Mouse (Mus musculus) natural killer cell, adult 2 months (primary cell): ENCODE measurements around the gene Ppp1r35.
A peak's percentile ranks its signal among the peaks of the same experiment; 100 is the strongest.
"Not testable (repeated sequence)": the region's sequence is repeated elsewhere in the genome, so short reads cannot be mapped to it uniquely, and the experiment has no call there.

Source experiments
- DNase-seq, 2 experiments: peaks; one replicate each; pipeline ENCODE4 v3.0.0; 2022; ENCODE audit warnings: low spot score in 2 of 2

The Ppp1r35 gene

DNA sequence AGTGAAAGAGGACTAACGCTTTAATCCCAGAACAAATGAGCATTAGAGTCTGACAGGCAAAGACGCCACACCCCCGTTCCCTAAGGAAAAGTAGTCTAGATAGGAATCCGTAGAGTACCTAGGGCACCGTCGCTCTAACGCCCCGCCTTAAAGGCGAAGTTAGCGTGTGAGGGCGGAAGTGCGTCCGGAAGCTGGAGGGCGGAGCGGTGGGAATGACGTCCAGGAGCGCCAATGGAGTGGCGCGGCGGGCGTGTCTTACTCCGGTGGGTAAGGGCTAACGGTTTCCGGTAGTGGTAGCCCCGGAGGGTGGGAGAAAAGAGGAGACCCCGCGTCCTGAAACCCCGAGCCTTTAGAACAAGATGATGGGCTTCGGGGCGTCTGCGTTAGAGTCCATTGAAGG is at the start of gene Ppp1r35:
TSS of gene Ppp1r35 (plus strand) at position 215 of the 400 bp plus-strand sequence.
- DNase-seq: peak; percentile 86 to 90

DNA sequence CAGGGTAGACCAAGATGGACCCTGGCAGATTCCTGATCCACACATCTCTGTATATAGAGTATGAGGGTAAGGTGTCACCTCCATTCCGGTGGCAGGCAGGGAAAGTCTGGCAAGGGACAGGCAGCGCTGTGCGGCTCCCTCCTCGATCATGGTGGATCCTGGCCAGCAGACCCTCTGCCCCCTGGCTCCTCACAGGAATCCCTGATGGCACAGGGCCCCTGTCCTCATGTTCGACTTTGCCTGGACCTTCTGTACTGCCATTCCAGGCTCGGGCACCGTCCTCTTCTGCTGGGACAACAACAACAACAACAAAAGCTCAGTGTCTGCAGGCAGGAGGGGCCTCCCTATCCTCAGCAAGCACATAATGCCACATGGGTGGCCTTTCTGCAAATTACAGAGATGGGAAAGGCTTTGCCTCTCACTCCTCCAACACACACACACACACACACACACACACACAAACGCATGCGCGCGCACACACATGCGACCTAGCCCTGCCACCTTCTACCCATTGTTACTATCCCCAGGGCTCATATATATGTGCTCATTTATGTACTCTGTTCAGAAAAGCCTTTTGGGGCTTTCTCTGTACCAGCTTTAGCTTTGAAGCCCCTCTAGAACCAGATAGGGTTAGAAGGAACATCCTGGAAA is 44.9 kb upstream of the Ppp1r35 start:
- no peak for DNase-seq

DNA sequence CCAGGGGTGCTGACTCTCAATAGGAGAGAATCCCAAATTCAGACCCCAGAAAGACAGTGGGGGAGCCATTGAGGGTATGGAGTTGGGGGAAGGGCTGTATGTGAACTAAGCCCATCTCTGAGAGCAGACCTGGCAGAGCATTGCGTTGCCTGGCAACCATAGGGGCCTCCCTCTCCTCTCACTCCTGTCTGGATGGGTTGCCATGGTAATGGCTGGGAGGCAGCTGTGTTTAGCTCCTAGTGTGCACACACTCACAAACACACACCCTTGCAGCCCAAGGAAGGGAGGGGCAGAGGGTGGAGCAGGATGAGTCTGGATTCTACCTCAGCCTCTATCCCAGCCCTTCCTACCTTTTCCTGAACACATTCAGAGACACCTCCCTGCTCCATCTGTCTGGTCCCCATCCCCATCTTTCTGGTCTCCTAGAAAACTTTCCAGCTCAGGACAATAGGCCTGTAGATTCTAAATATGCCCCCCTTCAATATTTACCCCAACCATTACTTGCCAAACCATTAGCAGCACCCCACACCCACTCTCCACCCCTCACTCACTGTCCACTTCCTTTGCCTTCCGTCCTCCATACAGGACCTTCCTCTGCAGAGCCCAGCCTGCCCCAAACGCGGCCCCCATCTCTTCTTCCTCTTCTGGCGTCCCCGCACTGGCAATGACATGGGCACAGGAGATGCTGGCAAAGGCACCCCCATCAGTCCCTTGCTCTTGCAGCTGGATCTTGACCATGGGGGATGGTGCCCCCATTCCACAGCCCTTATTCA is 44.2 kb upstream of the Ppp1r35 start:
- DNase-seq: no peak

DNA sequence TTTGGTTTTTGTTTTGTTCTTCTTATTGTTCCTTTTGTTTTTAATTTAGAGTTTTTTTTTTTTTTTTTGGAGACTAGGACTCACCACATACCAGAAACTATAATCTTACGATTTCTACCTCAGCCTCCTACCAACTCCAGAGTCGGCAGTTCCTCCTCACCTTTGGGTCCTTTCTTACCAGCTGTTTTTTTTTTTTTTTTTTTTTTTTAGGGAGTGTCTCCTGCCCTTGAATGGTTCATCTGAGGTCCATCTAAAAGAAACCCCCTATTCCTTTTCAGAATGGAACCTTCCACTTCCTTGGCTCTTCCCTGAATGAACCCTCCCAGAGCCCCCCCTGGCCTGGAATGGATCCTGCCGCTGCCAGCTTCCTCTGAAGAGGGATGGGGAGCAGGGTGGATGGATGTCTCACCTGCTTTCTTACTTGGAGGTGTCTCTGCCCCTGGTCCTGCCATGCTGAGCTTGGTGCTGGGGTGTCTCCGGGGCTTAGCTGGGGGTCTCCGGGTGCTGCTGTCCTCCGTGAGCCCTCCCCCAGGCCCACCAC is 41.2 kb upstream of the Ppp1r35 start:
- no peak for DNase-seq

DNA sequence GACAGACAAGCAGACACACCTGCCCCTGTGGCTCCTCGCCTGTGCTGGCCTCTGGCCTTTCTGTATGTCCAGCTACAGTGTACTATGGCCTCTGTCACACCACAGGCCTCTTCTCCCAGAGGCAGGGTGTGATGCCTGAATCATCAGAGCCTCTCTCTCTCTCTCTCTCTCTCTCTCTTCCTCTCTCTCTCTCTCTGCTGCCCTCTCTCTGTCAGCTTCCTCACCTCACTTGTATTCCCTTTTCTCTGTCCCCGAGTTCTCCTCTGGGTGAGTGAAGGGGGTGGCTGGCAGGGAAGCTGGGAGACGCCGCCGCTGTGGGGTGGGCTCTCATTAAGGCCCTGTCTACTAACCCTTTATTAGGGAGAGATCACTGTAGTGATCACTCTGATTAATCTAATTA is 40.1 kb upstream of the Ppp1r35 start:
- no peak for DNase-seq

DNA sequence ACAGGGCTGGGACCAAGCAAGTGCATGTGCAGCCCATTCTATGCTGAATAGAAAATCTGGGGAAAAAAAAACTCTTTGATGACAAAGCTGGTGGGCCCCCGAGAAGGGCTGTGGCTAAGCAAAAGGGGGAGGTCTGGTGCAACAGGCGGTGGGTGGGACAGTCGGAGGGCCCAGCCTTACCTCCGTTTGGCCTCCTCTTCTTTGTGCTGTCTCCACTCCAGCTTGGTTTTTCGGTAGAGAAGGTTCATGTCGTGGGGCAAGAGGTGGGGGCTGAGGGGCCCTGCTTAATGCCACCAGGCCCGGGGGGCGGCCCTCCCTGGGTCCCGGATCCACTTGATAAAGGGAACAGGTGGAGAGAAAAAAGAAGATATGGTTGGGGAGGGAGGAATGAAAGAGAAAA is 39.2 kb upstream of the Ppp1r35 start:
- DNase-seq: no peak

DNA sequence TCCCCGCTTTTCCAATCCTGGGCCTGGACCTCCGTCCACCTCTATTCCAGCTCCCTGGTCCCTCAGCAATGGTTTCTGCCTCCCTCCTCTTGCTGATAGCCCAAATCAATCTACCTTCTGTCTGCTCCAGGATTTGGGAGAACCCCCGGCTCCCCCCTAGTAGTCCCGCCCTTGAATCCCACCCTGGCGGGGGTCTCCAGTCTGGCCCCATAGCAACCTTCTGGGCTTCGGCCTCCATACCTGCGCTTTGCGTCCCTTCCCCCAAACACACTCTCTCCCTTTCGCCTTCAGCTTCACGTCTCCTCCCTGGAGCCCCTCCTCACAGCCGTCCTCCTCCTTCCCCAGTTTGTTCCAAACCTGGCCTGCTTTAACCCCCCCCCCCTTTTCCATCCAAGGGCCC is 38.1 kb upstream of the Ppp1r35 start:
- DNase-seq: no peak

DNA sequence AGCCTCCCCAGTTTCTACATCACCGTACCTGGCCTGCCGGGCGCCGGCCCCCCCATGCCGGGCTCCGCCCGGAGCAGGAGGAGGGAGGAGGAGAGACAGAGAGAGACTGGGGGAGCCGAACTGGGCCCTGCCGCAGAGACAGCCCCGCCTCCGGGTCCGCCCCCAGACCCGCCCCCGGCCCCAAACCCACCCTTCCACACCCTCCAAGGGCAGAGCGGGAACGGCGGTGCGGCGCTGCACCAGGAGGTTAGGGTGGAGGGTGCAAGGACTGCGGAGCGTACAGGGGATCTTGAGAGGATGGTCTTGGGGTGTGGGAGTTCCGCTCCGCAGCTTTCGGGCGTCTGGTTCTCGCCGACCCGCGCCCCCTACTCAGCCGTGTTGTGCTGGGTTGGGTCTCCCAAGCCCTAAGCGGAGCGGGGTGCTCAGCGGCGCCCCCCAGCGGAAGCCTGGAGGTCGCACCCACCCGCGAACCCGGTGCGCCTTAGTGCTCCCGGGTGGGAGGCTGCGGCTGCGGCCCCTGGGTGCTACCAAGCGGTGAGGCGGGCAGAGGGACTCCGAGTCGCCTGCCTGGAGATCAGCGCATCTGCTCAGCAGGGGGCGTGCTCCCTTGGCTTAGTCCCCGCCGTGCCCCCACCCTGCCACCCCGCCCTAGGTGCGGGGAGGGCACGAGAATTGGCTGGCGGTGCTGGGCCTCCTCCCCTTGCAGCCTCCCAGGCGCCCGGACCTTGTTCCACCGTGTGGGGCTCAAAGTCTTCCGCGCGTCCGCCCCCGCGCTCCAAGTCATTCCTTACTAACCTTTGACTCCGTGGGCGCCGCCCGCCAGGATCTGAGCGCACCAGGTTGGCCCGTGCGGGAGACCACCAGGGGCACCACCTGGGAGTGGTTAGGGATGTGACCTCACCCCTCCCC is 37.4 kb upstream of the Ppp1r35 start, which contains the start of gene Nyap1:
TSS of gene Nyap1 (minus strand) at position 585 of the 909 bp plus-strand sequence.
- DNase-seq: peak; percentile 69 to 77

DNA sequence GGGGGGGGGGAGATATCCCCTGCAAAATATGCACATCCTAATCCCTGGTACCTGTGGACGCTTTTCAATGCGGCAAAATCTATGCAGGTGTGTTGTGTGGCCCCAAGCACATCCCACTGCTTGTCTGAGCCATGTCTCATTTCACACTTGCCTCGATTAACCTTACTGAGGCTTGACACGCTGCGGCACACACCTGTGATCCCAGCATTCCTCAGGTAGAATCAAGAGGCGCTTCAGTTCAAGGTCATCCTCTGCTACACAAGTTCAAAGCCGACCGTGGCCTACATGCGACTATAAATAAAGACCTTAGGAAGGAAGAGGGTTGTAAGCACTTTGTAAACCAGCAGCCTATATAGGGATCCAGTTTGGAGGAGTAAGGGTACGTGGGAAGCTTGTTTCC is 36.6 kb upstream of the Ppp1r35 start:
- DNase-seq: no peak

DNA sequence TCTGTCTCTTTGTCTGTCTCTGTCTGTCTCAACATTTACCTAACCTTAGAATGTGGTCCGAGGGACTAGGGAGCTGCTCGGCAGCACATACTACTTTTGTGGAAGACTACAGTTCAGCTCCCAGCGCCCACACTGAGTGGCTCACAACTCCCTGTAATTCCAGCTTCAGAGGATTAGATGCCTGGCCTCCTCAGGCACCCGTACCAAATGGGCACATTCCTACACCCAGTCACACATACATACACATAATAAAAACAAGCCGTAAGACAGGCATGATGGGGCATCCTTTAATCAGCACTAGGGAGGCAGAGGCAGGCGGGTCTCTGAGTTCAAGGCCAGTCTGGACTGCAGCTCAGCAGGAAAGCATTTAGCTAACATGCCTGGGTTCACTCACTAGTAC is 35.8 kb upstream of the Ppp1r35 start:
- no peak for DNase-seq

DNA sequence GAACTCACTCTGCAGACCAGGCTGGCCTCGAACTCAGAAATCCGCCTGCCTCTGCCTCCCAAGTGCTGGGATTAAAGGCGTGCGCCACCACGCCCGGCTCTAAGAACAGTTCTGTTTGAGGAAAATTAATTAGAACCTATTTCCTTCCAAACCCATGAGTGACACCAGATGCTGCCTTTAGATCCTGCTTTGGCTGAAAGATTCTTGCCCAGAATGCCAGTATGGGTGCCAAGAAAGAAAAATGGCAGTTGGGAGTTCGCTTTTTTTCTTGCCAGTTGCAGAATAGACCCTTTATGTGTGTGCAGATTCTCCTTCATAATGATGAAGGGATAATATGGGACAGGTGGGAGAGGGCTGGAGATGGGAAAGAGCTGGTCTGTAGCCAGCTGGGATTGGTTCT is 34.5 kb upstream of the Ppp1r35 start:
- no peak for DNase-seq

DNA sequence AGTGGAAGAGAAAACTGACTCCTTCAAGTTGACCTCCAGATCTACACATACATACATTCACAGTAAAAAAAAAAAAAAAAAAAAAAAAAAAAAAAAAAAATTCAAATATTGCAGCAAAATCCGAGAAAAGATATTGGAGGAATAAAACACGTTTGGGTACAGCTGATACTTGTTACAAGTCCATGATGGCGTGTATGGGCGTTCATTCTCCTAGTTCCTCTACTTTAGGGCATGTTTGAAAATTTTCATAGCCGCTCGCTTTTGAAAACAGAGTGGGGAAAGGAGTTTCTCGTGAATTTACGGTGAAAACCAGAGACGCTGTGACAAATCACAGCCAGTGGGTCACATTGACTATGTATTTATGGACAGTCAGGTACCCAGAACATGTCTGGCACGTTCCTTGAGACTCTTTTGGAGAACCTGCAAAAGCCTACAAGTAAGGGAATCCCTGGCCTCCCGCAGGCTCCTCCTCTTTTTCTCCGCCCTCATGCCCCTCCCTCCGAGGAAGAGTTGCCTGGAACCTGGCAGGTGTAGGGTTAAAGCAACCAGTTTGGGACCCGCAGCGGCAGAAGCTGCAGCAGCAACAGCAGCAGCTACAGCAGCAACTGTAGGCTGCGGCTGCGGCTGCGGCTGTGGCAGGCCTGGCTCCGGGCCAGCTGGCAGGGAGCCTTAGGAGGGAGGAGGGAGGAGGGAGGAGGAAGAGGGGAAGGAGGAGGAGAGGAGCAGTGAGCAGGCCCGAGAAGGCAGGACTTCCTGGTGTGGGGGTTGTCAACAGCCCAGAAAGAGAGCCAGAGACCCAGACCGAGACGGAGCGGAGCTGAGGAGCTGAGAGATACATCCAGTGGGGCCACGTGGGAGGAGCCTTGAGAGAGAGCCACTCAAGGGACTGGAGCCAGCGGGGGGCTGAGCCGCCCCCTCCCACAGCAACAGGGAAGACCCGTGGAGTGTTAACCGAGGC is 33.2 kb upstream of the Ppp1r35 start, which contains the start of gene Tsc22d4:
TSS of gene Tsc22d4 (plus strand) at position 517 of the 958 bp plus-strand sequence.
- peak; percentile 83 to 85 for DNase-seq

DNA sequence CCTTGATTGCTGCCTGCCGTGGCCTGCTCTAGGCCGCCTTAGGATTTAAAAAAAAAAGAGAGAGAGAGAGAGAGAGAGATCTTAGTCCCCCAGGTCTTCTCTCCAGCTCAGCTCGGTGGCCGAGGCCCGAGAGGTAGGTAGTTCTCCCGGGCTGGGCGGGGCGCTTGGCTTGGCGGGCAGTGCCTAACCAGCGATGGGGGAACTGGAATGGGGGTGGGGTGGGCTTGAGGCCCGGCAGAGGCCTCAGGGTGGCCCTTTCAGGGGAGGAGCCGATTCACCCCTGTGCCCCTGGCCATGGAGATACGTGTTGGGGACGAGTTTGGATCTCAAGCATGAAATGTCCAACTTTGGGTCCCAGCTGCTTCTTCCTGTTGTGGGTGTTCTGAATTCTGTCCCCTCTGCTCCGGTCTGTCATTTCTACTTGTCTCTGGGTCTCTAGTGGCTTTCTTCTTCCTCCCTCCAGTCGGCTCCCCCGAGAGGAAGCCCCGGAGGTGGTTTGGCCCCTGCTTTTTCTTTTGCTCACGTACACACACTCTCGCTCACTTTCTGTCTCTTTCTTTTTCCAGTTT is 32.3 kb upstream of the Ppp1r35 start:
- DNase-seq: peak; percentile 47 to 49

DNA sequence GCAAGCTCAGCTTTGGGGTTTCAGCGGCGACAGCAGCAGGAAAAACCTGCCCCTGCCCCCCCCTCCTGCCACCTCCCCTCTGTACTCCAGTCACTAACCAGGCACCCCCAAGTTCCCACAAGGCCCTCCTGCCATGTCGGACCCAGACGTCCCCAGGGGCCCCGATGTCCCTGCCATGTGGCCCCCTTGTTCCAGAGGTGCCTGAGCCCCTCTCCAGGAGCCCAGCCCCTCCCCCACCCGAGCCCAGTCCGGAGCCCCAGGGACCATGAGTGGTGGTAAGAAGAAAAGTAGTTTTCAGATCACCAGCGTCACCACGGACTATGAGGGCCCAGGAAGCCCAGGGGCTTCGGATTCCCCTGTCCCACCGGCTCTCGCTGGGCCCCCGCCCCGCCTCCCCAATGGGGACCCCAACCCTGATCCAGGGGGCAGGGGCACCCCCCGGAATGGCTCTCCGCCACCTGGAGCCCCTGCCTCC is 31.8 kb upstream of the Ppp1r35 start:
- no peak for DNase-seq

DNA sequence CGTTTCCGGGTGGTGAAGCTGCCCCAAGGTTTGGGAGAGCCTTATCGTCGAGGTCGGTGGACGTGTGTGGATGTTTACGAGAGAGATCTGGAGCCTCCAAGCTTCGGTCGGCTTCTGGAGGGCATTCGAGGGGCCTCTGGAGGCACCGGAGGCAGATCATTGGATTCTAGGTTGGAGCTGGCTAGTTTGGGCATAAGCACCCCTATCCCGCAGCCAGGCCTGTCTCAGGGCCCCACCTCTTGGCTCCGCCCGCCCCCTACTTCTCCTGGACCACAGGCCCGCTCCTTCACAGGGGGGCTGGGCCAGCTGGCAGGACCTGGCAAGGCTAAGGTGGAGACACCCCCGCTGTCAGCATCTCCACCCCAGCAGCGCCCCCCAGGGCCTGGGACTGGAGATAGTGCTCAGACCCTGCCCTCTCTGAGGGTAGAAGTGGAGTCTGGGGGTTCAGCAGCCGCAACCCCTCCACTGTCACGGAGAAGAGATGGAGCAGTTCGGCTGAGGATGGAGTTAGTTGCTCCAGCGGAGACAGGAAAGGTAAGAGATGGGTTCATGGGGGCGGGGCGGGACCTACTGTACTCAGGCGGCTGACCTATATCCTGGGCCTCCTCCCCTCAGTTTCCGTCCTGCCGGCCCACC is 31.2 kb upstream of the Ppp1r35 start:
- DNase-seq: peak; percentile 35 to 36

DNA sequence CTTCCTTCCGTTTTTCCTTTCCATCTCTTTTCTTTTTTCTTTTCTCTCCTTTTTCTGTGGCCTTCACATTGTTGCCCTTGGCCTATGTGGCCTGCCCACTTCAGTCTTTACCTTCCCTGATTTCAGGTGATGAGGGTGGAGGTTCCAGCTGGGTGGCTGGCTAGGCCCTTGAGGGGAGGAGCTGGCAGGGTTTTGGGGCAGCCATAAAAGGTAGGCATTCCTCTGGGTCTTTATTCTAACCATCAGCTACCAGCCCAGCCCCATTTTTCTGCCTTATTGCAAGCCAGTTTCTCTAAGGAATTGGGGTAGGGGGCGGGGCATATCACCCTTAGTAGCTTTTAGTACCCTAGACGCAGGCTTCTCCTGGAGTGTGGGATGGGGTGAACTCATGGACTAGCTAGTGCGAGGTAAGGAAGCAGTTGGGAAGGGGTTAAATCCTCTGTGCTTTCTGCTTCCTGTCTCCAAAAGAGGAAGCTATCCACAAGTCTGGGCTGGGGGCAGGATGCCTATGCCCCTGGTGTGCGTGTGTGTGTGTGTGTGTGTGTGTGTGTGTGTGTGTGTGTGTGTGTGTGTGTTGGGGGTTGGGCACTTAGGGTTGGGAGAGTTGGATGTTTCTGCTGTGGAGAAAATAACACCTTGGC is 30.4 kb upstream of the Ppp1r35 start:
- peak in 1 of 2 experiments; percentile 47 for DNase-seq

DNA sequence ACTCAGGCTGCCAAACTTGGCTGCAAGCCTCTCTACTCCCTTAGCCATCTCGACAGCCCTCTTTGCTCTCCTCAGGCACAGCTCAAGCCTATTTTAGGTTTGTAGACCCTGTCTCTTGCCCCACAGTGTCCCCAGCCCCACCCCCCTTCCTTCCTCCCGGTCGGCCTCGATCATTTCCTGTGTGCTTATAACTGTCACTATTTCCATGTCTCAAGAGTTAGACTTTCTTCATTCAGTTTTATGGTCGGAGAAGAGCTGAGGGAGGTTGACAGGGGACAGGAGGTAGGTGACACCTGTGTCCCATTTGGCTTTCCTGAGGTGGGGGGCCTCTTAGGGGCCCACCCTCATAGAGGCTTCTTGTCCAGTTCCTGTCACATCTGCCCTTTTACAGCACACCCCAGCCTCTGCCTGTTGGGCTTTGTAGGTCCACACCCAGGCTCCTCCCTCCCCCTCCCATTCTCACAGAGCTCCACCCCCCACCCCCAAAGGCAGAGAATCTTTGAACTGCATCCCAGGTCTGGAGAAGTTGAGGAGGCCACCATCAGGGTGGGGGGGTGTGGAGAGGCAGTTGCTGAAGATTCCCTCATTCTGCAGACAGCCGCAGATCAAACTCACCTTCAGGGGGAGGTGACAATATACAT is 29.3 kb upstream of the Ppp1r35 start:
- DNase-seq: no peak

DNA sequence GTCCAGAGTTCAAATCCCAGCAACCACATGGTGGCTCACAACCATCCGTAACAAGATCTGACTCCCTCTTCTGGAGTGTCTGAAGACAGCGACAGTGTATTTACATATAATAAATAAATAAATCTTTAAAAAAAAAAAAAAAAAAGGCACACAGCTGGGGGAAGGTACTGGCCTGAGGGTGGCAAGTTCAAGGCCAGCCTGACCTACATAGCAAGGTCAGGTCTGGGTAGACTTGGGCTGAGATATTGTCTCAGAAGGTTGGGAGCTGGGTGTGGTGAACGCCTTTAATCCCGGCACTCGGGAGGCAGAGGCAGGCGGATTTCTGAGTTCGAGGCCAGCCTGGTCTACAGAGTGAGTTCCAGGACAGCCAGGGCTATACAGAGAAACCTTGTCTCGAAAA is 28.4 kb upstream of the Ppp1r35 start:
- not testable (repeated sequence) for DNase-seq
